Mouse (Mus musculus) megakaryocyte, embryonic 14.5 days (primary cell): ENCODE measurements around the gene Papolb.

Experiments used
- FLI1 ChIP-seq: IDR thresholded peaks from 2 replicates; pipeline ENCODE4 v1.6.1; 2012; ENCODE audit warnings: low read length, inconsistent platforms, mixed read lengths
- GATA1 ChIP-seq: IDR thresholded peaks from 3 replicates; pipeline ENCODE4 v1.6.1; 2012; ENCODE audit warnings: mixed read lengths, low read length, inconsistent platforms, borderline replicate concordance

DNA sequence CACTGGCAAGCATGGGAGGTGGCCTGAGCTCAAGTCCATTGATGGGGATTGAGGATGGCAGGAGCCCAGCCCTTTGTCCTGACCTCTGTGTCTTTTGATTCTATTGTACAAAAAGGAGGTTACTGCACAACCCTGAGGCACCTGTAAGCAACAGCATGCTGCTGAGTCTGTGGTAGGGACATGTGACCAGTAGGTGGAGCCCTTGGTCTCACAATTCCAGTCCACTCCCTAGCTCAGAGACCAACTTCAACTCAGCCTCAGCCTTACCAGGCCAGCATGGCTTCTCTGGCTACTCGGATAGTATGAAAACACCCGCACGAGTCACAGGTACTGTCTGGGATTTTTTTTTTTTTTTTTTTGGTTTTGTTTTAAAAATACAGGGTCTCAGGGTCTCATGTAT is 27.5 kb downstream of the Papolb start:
- TF ChIP-seq GATA1 (no peak), FLI1 (no peak)
